ENCODE assay signal across 25 mouse cellular contexts in the genomic region with DNA sequence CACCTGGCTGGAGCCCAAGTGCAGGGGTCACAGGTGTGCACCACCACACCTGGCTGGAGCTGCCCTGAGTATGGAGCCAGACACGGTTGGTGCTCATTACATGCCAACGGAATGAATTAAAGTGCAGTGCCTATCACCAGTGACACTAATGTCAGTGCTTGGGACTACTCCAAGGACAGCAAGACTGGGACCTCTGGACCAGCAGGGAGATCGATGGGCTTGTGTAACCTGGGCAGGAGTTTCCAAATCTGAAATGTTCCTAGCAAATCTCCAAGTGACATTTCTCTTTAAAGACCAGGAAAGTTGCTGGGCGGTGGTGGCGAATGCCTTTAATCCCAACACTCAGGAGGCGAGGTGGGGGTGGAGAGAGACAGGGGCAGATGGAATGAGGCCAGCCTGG. TPM values are rescaled to one million over a fixed set of nuclear protein-coding genes. Genes with fewer than 3 reads are reported as not detected.
DNase-seq lines count a peak whose midpoint lies in the region; ATAC-seq and TF ChIP-seq lines count a peak whose summit lies in the region.
"Had no signal": no experiment of that assay in that cellular context is flagged by ENCODE, and none has a peak within 500 bp of the region (broad histone marks: within the 10 kb centered on the region; RNA-seq: fewer than 3 reads in every experiment).

No protein-coding gene starts in this region.

- no peak; the same call in 1 of the 2 replicates for TF ChIP-seq EP300 in liver, postnatal 0 days (IDR thresholded peaks at IDR 0.05; ENCODE audit: low read depth)

- DNase-seq in liver, adult 2 months (ENCODE audit: extremely low read depth, low read depth, low spot score) = peak; percentile 99
- DNase-seq in liver, embryonic 11.5 days (ENCODE audit: low spot score) = no peak
- DNase-seq in liver, postnatal 0 days = no peak
- DNase-seq in liver = no peak
- DNase-seq in midbrain, embryonic 11.5 days (ENCODE audit: low spot score, missing footprints) = peak; percentile 57
- DNase-seq: adrenal gland, adult 2 months; adrenal gland, adult 8-10 months; adrenal gland, postnatal 10 days; adrenal gland, postnatal 14 days; adrenal gland, postnatal 25 days; adrenal gland, postnatal 36 days; B cell, adult 2 months; cerebellum, adult 11 months; cerebellum, adult 11-12 months had no signal

- no peaks in the 10 kb centered on the region for H3K27me3 ChIP-seq in liver, adult 2 months (ENCODE audit: control insufficient read depth, insufficient read depth, low read length)
- H3K27me3 ChIP-seq in liver, embryonic 11.5 days (replicated peaks; ENCODE audit: control insufficient read depth, insufficient read depth, low read length) = no peaks in the 10 kb centered on the region
- H3K27me3 ChIP-seq in liver, embryonic 16.5 days (ENCODE audit: control insufficient read depth, insufficient read depth, low read depth, low read length) = no peaks in the 10 kb centered on the region
- no peaks in the 10 kb centered on the region for H3K27me3 ChIP-seq in liver, embryonic 12.5 days (replicated peaks)
- no peaks in the 10 kb centered on the region for H3K27me3 ChIP-seq in liver, postnatal 0 days (ENCODE audit: insufficient read depth, low read length)
- H3K27me3 ChIP-seq in midbrain, embryonic 11.5 days (ENCODE audit: control insufficient read depth, insufficient read depth, low read length) = no peaks in the 10 kb centered on the region
- no peaks in the 10 kb centered on the region for H3K27me3 ChIP-seq in midbrain, embryonic 16.5 days (ENCODE audit: control insufficient read depth, insufficient read depth, low read depth, low read length)
- H3K27me3 ChIP-seq: CH12.LX, Patski had no signal

- no peak for TF ChIP-seq POLR2A in liver, adult 2 months (IDR thresholded peaks at IDR 0.05; ENCODE audit: extremely low read depth, insufficient read depth, low read length)

- H3K27ac ChIP-seq in liver, adult 2 months (replicated peaks; ENCODE audit: insufficient read depth, low read depth, low read length) = peak overlapping the region; percentile 80
- no peak overlapping the region for H3K27ac ChIP-seq in liver, embryonic 11.5 days (ENCODE audit: low read depth, low read length)
- peak overlapping the region; percentile 19; the same call in 1 of the 2 replicates for H3K27ac ChIP-seq in liver, embryonic 16.5 days (ENCODE audit: low read length)
- H3K27ac ChIP-seq in liver, embryonic 12.5 days = no peak overlapping the region
- H3K27ac ChIP-seq in liver, postnatal 0 days (ENCODE audit: low read depth) = peak overlapping the region; percentile 55
- no peak overlapping the region for H3K27ac ChIP-seq in midbrain, embryonic 11.5 days (ENCODE audit: low read depth, low read length)
- no peak overlapping the region for H3K27ac ChIP-seq in midbrain, embryonic 16.5 days (ENCODE audit: low read length)

- H3K4me3 ChIP-seq in liver, adult 2 months (ENCODE audit: insufficient read depth, low read depth, low read length) = no peak overlapping the region
- no peak overlapping the region for H3K4me3 ChIP-seq in liver, embryonic 11.5 days (ENCODE audit: low read depth, low read length)
- H3K4me3 ChIP-seq in liver, embryonic 16.5 days (ENCODE audit: low read depth, low read length) = no peak overlapping the region
- H3K4me3 ChIP-seq in liver, embryonic 12.5 days = no peak overlapping the region
- no peak overlapping the region for H3K4me3 ChIP-seq in liver, postnatal 0 days (ENCODE audit: low read depth, low read length)
- no peak overlapping the region for H3K4me3 ChIP-seq in midbrain, embryonic 11.5 days (ENCODE audit: low read depth, low read length)
- no peak overlapping the region for H3K4me3 ChIP-seq in midbrain, embryonic 16.5 days (ENCODE audit: low read depth, low read length)

- peaks cover 9% of the 10 kb centered on the region; the same call in 1 of the 2 replicates for H3K4me1 ChIP-seq in liver, adult 2 months (ENCODE audit: control insufficient read depth, insufficient read depth, low read length)
- H3K4me1 ChIP-seq in liver, embryonic 11.5 days (replicated peaks; ENCODE audit: control insufficient read depth, insufficient read depth, low read length) = no peaks in the 10 kb centered on the region
- peaks cover 2% of the 10 kb centered on the region for H3K4me1 ChIP-seq in liver, embryonic 16.5 days (ENCODE audit: control insufficient read depth, low read depth, low read length)
- H3K4me1 ChIP-seq in liver, embryonic 12.5 days = peaks cover 4% of the 10 kb centered on the region; the same call in 1 of the 2 replicates
- peaks cover 5% of the 10 kb centered on the region; the same call in 1 of the 2 replicates for H3K4me1 ChIP-seq in liver, postnatal 0 days (ENCODE audit: insufficient read depth)
- no peaks in the 10 kb centered on the region for H3K4me1 ChIP-seq in midbrain, embryonic 11.5 days (ENCODE audit: control insufficient read depth, insufficient read depth, low read length)
- no peaks in the 10 kb centered on the region for H3K4me1 ChIP-seq in midbrain, embryonic 16.5 days (ENCODE audit: control insufficient read depth, insufficient read depth, low read length)

- no peak overlapping the region for H3K9ac ChIP-seq in liver, adult 2 months (ENCODE audit: low read depth, low read length)
- H3K9ac ChIP-seq in liver, embryonic 11.5 days (ENCODE audit: low read depth, low read length) = no peak overlapping the region
- H3K9ac ChIP-seq in liver, embryonic 16.5 days (ENCODE audit: low read depth, low read length) = no peak overlapping the region
- no peak overlapping the region for H3K9ac ChIP-seq in liver, embryonic 12.5 days
- H3K9ac ChIP-seq in liver, postnatal 0 days (replicated peaks) = no peak overlapping the region
- H3K9ac ChIP-seq in midbrain, embryonic 11.5 days (ENCODE audit: low read length) = no peak overlapping the region
- no peak overlapping the region for H3K9ac ChIP-seq in midbrain, embryonic 16.5 days (ENCODE audit: low read depth, low read length)

- ATAC-seq in liver, embryonic 11.5 days (replicated peaks; ENCODE audit: low FRiP score) = no peak
- 0 out of 2 replicates have a peak, but pooled peaks have one; percentile 10 for ATAC-seq in liver, embryonic 16.5 days (ENCODE audit: low read depth)
- ATAC-seq in liver, embryonic 12.5 days = no peak
- ATAC-seq in liver, postnatal 0 days = peak; percentile 75
- ATAC-seq in midbrain, embryonic 11.5 days (ENCODE audit: low FRiP score) = no peak
- ATAC-seq in midbrain, embryonic 16.5 days = no peak
- ATAC-seq: activated CD4-positive, CD25-positive, alpha-beta regulatory T cell, adult 4 months; CD4-positive, CD25-positive, alpha-beta regulatory T cell, adult 4 months; Patski had no signal

- H3K79me2 ChIP-seq in liver, adult 2 months (ENCODE audit: control insufficient read depth, insufficient read depth, low read length) = no peaks in the 10 kb centered on the region

- no peaks in the 10 kb centered on the region for H3K9me3 ChIP-seq in liver, embryonic 11.5 days (ENCODE audit: control insufficient read depth, low read length)
- H3K9me3 ChIP-seq in liver, embryonic 16.5 days (replicated peaks; ENCODE audit: control insufficient read depth, low read length) = no peaks in the 10 kb centered on the region
- no peaks in the 10 kb centered on the region for H3K9me3 ChIP-seq in liver, embryonic 12.5 days (replicated peaks)
- no peaks in the 10 kb centered on the region for H3K9me3 ChIP-seq in liver, postnatal 0 days (ENCODE audit: low read length)
- no peaks in the 10 kb centered on the region for H3K9me3 ChIP-seq in midbrain, embryonic 11.5 days (ENCODE audit: control insufficient read depth, low read length)
- no peaks in the 10 kb centered on the region for H3K9me3 ChIP-seq in midbrain, embryonic 16.5 days (replicated peaks; ENCODE audit: control insufficient read depth, low read length, poor library complexity, severe bottlenecking)
- H3K9me3 ChIP-seq: G1E had no signal

- no peaks in the 10 kb centered on the region for H3K36me3 ChIP-seq in liver, adult 2 months (ENCODE audit: control insufficient read depth, insufficient read depth, low read length)
- H3K36me3 ChIP-seq in liver, embryonic 11.5 days (ENCODE audit: control insufficient read depth, insufficient read depth, low read length) = no peaks in the 10 kb centered on the region; the same call in 1 of the 2 replicates
- H3K36me3 ChIP-seq in liver, embryonic 16.5 days (ENCODE audit: control insufficient read depth, insufficient read depth) = no peaks in the 10 kb centered on the region
- 0 out of 2 replicates have a peak, but pooled peaks cover 5% of the 10 kb centered on the region for H3K36me3 ChIP-seq in liver, embryonic 12.5 days
- H3K36me3 ChIP-seq in liver, postnatal 0 days (replicated peaks; ENCODE audit: insufficient read depth, low read length) = 0 out of 2 replicates have a peak, but pooled peaks cover 2% of the 10 kb centered on the region
- no peaks in the 10 kb centered on the region for H3K36me3 ChIP-seq in midbrain, embryonic 11.5 days (ENCODE audit: control insufficient read depth, insufficient read depth, low read length)
- H3K36me3 ChIP-seq in midbrain, embryonic 16.5 days (ENCODE audit: control insufficient read depth, insufficient read depth, low read length) = no peaks in the 10 kb centered on the region
- H3K36me3 ChIP-seq: G1E had no signal

- H3K4me2 ChIP-seq in liver, embryonic 11.5 days = no peak overlapping the region
- H3K4me2 ChIP-seq in liver, embryonic 16.5 days (ENCODE audit: low read depth, low read length) = no peak overlapping the region
- H3K4me2 ChIP-seq in liver, embryonic 12.5 days = no peak overlapping the region
- H3K4me2 ChIP-seq in liver, postnatal 0 days (ENCODE audit: low read depth, low read length) = no peak overlapping the region
- no peak overlapping the region for H3K4me2 ChIP-seq in midbrain, embryonic 11.5 days
- H3K4me2 ChIP-seq in midbrain, embryonic 16.5 days (ENCODE audit: low read length) = no peak overlapping the region

- no peak for TF ChIP-seq CTCF in liver, adult 2 months (IDR thresholded peaks at IDR 0.05; ENCODE audit: low read depth, low read length)
- TF ChIP-seq CTCF in liver, postnatal 0 days (IDR thresholded peaks at IDR 0.05; ENCODE audit: low read depth) = no peak

- 23% methylated on average over 6 of the region's 6 CpGs for WGBS in liver, adult 2 months
- 84% methylated on average over 6 of the region's 6 CpGs for WGBS in liver, embryonic 11.5 days
- WGBS in liver, embryonic 16.5 days (ENCODE audit: insufficient replicate concordance) = 64% methylated on average over 6 of the region's 6 CpGs
- WGBS in liver, embryonic 12.5 days (ENCODE audit: insufficient replicate concordance) = 71% methylated on average over 6 of the region's 6 CpGs
- 71% methylated on average over 6 of the region's 6 CpGs for WGBS in liver, postnatal 0 days (ENCODE audit: insufficient replicate concordance)
- 82% methylated on average over 6 of the region's 6 CpGs for WGBS in midbrain, embryonic 11.5 days
- 86% methylated on average over 6 of the region's 6 CpGs for WGBS in midbrain, embryonic 16.5 days

RNA-seq across cellular contexts. Expression of a gene that starts 12.6 kb away (rescaled TPM):
- total RNA-seq in liver, adult 2 months (2014; rRNA removed) = 13.6 and 22.2 TPM in 2 replicates
- polyA plus RNA-seq in liver, adult 2 months (2012; rRNA removed) = 201 and 258 TPM in 2 replicates
- 16.1 and 17.4 TPM in 2 replicates for polyA plus RNA-seq in liver, embryonic 11.5 days (2014; fragmentation: Nextera tagmentation; extraction: Ambion mirVana)
- 51.1 and 55.7 TPM in 2 replicates for polyA plus RNA-seq in liver, embryonic 16.5 days (2015; fragmentation: Nextera tagmentation; extraction: Ambion mirVana)
- polyA plus RNA-seq in liver, embryonic 12.5 days (2016; fragmentation: Nextera tagmentation; extraction: Ambion mirVana) = 13.4 and 14.1 TPM in 2 replicates
- 74.6 and 75.7 TPM in 2 replicates for polyA plus RNA-seq in liver, postnatal 0 days (2015; fragmentation: Nextera tagmentation; extraction: Ambion mirVana)
- polyA plus RNA-seq in midbrain, embryonic 11.5 days (2014; fragmentation: Nextera tagmentation; extraction: Ambion mirVana) = 0.19 and 0.22 TPM in 2 replicates
- 0.87 TPM in 1 of 2 replicates, not detected in the other for polyA plus RNA-seq in midbrain, embryonic 16.5 days (2015; fragmentation: Nextera tagmentation; extraction: Ambion mirVana)
- total RNA-seq: CH12.LX, ES-E14, G1E, MEL had no signal
- polyA plus RNA-seq: activated CD4-positive, CD25-positive, alpha-beta regulatory T cell, adult 4 months; brain, embryonic 14.5 days; CD4-positive, CD25-positive, alpha-beta regulatory T cell, adult 4 months; G1E had no signal

RNA-seq across cellular contexts. Expression of a gene that starts 24.1 kb away (rescaled TPM):
- total RNA-seq in liver, adult 2 months (2014; rRNA removed) = 12.8 and 20.7 TPM in 2 replicates
- polyA plus RNA-seq in liver, adult 2 months (2012; rRNA removed) = 27.2 and 34.5 TPM in 2 replicates
- 4.7 and 6.7 TPM in 2 replicates for polyA plus RNA-seq in liver, embryonic 11.5 days (2014; fragmentation: Nextera tagmentation; extraction: Ambion mirVana)
- polyA plus RNA-seq in liver, embryonic 16.5 days (2015; fragmentation: Nextera tagmentation; extraction: Ambion mirVana) = 3.8 and 5.0 TPM in 2 replicates
- 5.0 and 5.5 TPM in 2 replicates for polyA plus RNA-seq in liver, embryonic 12.5 days (2016; fragmentation: Nextera tagmentation; extraction: Ambion mirVana)
- polyA plus RNA-seq in liver, postnatal 0 days (2015; fragmentation: Nextera tagmentation; extraction: Ambion mirVana) = 2.8 and 3.7 TPM in 2 replicates
- polyA plus RNA-seq in midbrain, embryonic 11.5 days (2014; fragmentation: Nextera tagmentation; extraction: Ambion mirVana) = 3.5 and 3.9 TPM in 2 replicates
- polyA plus RNA-seq in midbrain, embryonic 16.5 days (2015; fragmentation: Nextera tagmentation; extraction: Ambion mirVana) = 3.1 and 3.5 TPM in 2 replicates
- polyA plus RNA-seq: activated CD4-positive, CD25-positive, alpha-beta regulatory T cell, adult 4 months; CD4-positive, CD25-positive, alpha-beta regulatory T cell, adult 4 months; G1E had no signal

RNA-seq across cellular contexts. Expression of a gene that starts 29.7 kb away (rescaled TPM):
- total RNA-seq in liver, adult 2 months (2014; rRNA removed) = 8.5 and 12.6 TPM in 2 replicates
- 23.2 and 33.9 TPM in 2 replicates for polyA plus RNA-seq in liver, adult 2 months (2012; rRNA removed)
- polyA plus RNA-seq in liver, embryonic 11.5 days (2014; fragmentation: Nextera tagmentation; extraction: Ambion mirVana) = 14.9 and 21.6 TPM in 2 replicates
- polyA plus RNA-seq in liver, embryonic 16.5 days (2015; fragmentation: Nextera tagmentation; extraction: Ambion mirVana) = 5.0 and 5.3 TPM in 2 replicates
- polyA plus RNA-seq in liver, embryonic 12.5 days (2016; fragmentation: Nextera tagmentation; extraction: Ambion mirVana) = 8.4 and 8.7 TPM in 2 replicates
- 3.6 and 4.1 TPM in 2 replicates for polyA plus RNA-seq in liver, postnatal 0 days (2015; fragmentation: Nextera tagmentation; extraction: Ambion mirVana)
- polyA plus RNA-seq in midbrain, embryonic 11.5 days (2014; fragmentation: Nextera tagmentation; extraction: Ambion mirVana) = 15.1 and 15.9 TPM in 2 replicates
- 12.9 and 13.4 TPM in 2 replicates for polyA plus RNA-seq in midbrain, embryonic 16.5 days (2015; fragmentation: Nextera tagmentation; extraction: Ambion mirVana)

Comparison
In these comparisons a context has a peak if more than half of its experiments do, and no peak if none do; other contexts are left out.
1. DNase-seq: peak in liver, adult 2 months (single experiment) and midbrain, embryonic 11.5 days (single experiment); none in liver, embryonic 11.5 days (single experiment), liver, postnatal 0 days (single experiment) and liver (single experiment).
2. H3K27ac ChIP-seq: peak in liver, adult 2 months (single experiment), liver, embryonic 16.5 days (single experiment) and liver, postnatal 0 days (single experiment); none in liver, embryonic 11.5 days (single experiment), liver, embryonic 12.5 days (single experiment), midbrain, embryonic 11.5 days (single experiment) and midbrain, embryonic 16.5 days (single experiment).
3. ATAC-seq: peak in liver, embryonic 16.5 days (single experiment) and liver, postnatal 0 days (single experiment); none in liver, embryonic 11.5 days (single experiment), liver, embryonic 12.5 days (single experiment), midbrain, embryonic 11.5 days (single experiment) and midbrain, embryonic 16.5 days (single experiment).